Mouse (Mus musculus): Measurements from ENCODE around the gene Slc22a23.

The Slc22a23 gene

DNA sequence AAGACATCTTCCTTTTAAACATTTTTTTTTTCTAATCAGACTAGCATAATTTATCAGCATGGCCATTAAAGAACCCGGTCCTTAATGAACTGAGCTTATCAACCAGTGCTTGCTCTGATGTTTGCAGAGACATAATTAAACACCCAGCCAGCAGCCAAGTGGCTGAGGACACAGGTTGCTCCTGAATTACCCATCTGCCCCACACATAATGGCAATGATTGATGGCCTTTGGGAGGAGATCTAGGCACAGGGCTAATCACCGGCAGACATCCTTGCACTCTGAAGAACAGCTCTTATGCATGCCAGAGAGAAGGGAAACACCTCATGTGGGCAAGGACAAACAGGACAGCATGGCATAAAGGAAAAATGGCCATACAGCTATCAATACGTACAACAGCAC, 102.8 kb downstream of the Slc22a23 start:
- DNase-seq (ENCODE audit: inconsistent age in 2 of 2, low spot score in 1 of 2): no peak

DNA sequence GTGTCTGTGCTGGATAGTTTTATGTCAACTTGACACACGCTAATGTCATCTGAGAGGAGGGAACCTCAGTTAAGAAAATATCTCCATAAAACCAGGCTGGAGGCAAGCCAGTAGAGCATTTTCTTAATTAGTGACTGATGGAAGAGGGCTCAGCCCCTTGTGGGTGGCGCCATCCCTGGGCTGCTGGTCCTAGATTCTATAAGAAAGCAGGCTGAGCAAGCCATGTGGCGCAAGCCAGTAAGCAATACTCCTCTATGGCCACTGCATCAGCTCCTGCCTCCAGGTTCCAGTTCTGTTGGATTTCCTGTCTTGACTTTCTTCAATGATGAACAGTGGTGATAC, 104.9 kb downstream of the Slc22a23 start:
- no peak for DNase-seq (ENCODE audit: inconsistent age in 2 of 2, low spot score in 1 of 2)

DNA sequence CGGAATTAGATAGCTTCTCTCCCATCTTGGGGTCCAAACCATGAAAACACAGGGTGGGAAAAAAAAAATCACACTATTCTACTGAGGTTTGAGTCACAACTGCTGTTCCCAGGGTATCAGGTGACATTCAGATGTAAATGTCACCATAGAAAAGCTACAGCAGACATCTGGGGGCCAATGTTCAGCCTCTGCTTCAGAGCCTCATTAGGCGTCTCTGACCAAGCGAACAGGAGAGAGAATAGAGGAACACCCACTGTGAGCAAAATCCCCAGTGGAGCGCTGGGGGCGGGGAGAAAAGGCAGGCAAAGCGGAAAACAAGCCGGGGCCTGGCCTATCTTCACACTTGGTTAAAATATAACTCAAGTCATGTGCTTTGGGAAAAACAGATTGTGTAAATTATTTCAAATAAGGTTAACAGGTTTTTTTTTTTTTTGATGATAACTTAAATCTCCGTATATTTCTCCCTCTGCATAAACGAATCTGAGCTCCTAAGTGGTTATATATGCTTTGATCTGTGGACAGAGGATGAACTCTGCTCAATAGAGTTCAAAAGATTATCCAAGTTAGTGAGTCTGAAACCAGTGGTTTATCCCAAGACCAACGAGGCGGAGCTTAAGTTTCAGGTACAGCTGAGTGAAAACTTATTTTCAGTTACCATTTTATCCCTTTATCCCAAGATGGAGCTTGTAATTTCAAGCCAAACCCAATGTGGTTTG, 105.5 kb downstream of the Slc22a23 start:
- no peak for DNase-seq (ENCODE audit: inconsistent age in 2 of 2, low spot score in 1 of 2)

DNA sequence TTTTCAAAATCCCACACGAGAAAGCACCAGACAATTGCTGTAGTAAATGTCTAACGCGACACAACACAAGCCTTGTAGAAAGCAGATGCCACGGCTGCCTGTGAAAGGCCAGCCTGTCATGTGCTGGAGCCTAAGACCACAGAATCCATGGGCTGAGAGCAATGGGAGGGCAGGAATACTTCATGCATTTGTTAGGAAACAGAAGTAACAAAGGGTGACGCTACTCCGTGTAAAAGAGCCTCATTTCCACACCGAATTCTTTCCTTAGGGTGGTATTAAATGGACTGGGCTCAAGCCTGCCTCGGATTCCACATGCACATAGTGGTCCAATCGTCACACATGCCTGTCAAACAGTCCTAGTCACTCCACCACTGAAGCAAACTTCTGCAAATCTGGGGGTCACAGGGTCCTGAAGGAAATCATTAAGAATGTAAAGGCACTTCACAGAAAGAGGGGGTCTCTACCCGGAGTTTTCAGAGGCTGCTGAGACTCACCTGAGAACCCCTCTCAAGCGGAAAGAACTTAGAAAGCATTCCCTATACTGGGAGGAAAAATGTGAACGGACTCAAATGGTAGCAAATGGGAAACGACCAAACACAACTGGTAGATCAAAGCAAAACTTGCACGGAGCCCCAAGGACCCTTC, 106.2 kb downstream of the Slc22a23 start:
- no peak for DNase-seq (ENCODE audit: inconsistent age in 2 of 2, low spot score in 1 of 2)

DNA sequence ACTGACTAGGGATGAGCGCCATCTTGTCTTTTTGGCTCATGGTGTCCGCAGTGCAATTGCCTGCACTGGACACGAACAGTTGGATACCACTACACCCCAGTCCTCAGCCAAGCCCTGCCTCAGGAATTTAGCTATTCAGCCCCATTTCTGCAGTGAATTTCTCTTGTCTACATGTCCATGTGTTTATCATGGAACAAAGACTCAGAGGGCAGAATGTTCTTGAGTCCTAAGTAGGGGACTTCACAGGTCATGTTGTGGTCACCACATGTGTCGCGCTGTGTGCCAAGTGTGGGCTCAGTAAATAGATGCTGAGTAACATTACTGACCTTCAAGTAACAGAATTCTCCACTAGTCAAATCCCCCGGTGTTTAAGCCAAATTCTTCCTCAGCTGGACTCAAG, 109.9 kb downstream of the Slc22a23 start:
- no peak for DNase-seq (ENCODE audit: inconsistent age in 2 of 2, low spot score in 1 of 2)

DNA sequence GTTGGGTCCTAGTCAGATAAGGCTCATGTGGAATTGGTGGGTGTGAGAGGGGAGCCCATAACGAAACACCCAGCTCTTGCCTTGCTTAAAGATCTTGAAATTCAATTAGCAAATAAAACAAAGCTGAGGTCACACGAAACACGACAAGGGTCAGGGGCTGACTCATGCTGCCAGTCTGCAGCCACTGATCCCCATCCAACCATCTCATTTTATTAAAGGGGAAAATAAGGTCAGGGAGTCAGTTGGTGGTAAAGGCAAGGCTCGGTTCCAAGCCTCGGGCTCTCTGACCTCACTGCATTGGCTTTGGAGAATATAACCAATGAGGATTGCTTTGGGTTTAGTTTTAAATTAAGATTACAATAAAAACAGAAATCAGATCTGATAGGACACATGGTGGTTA, 110.5 kb downstream of the Slc22a23 start:
- DNase-seq (ENCODE audit: inconsistent age in 2 of 2, low spot score in 1 of 2): no peak

DNA sequence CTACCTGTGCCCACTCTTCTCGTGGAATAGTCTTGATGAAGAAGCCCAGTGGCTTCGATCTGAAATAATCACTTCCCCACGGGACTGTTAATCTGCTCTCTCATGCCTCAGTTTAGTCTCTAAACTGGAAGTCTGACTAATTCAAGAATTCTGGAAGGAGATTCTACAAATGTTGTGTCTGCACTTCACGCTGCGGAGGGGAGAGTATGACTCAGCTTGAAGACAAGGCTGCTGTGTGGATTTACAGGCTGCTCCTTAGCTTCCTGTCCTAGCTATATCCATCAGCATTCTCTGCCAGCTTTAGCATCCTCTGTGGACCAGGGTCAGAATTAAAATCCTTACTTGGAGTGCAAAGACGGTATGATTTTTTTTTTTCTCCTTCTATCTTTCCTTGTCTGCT, 112.0 kb downstream of the Slc22a23 start:
- no peak for DNase-seq (ENCODE audit: inconsistent age in 2 of 2, low spot score in 1 of 2)

DNA sequence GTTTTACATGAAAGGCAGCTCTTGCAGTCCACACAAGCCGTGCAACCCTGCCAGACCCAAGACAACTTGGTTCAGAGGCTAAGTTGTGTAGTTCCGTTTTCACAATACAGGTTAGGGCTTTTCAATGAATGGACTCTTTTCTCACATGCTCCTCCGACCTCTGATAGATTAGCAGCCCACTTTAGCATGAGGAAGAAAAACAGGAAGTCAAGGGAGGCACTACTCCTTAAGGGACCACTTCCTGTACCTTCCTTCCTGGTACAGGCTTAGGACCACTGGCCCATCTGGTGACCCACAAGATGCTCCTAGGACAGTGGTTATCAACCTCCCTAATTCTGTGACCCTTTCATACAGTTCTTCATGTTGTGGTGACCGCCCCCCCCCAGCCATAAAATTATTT, 116.1 kb downstream of the Slc22a23 start:
- DNase-seq (ENCODE audit: inconsistent age in 2 of 2, low spot score in 1 of 2): no peak

DNA sequence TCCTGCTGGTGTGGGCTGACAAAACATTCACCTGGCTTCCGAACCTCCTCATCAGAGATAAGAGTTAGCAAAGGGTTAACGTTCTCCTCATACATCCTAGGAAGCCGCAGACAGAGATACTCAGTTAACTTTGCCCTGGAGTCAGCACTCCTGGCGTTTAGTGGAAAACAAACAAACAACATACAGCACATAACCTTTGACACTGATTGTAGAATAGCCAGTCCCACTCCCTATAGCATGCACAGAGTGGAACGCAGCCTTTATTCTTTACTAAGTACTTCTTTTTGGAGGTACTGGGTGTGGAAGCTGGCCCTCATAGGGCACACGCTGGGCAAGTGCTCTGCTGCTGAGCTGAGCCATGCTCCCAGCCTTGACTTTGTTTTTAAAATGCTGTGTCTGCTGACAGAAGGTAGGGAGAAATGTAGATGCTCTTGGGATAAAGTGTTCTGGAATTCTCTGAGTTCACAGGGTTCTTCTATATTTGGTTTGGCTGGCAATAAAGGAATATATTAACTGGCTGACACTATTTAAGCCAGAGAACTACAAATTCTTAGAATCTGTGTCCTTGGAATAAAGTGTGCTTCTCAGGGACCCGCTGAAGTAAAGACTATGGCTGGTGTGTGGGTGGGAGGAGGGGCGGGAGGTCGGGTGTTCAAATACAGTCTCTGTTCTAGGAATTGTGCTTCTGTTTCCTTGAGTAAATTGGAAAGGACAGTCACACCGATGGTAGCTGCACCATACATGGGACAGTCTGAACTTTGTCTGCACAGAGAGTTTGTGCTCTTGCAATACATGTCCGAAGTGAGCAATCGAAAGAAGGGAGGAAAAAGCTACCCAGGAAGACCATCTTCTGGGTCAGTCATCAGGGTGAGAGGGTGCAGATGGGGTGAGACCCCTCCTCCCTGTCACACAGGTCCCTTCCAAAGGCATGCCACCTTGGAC, 117.0 kb downstream of the Slc22a23 start:
- DNase-seq (ENCODE audit: inconsistent age in 2 of 2, low spot score in 1 of 2): no peak

DNA sequence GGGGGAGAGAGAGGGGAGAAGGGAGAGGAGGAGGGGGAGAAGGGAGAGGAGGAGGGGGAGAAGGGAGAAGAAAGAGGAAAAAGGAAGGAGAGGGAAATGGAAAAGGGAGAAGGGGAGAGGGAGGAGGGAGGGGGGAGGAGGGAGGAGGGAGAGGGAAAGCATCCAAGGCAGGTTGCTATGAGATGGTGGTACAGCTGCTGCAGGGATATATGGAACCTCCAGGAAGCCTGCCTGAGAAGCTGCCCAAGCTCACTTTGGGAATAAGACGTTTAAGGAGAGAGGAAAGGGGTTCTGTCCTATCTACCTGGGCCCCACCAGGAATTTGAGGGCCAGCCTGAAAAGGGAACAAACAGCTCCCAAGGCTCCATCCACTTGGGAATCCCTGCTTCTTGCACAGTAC, 118.0 kb downstream of the Slc22a23 start:
- DNase-seq (ENCODE audit: inconsistent age in 2 of 2, low spot score in 1 of 2): no peak

DNA sequence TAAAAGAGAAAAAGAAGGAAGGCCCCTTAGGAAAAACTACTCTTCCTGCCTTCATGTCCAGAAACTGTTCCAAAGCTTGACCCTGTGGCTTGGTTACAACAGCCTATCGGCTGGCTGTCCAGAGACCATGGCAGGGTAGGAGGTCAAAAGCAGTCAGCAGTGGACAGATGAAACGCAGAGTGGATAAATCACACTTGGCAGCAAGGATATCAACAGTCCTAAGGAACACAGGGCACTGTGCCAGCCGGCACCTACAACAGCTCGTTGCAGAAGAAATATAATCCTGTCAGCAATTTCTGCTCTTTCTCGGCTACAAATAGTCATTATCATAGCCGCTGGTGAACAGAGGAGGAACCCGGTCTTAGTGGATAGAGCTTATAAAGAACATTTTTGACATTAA, 122.0 kb downstream of the Slc22a23 start:
- peak; percentile 52 to 83 for DNase-seq (ENCODE audit: inconsistent age in 2 of 2, low spot score in 1 of 2)

DNA sequence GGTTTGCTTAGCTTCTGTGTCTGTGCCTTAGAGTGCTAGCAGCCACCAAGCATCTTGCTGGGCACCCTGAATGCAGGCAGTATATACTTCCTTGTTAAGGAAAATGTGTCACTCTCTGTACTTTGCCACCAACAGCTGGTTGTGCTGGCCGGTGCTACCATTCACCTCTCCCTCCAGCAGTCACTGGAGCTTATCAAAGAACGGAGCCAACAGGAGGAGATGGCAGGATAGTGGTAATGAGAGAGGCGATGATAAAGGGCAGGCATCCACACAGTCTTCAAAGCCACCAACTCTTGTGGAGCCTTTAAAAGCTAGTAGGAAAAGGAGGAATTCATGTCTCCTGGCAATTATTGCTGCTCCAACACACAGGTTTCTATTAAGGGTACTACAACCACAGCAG, 125.3 kb downstream of the Slc22a23 start:
- DNase-seq (ENCODE audit: inconsistent age in 2 of 2, low spot score in 1 of 2): no peak

DNA sequence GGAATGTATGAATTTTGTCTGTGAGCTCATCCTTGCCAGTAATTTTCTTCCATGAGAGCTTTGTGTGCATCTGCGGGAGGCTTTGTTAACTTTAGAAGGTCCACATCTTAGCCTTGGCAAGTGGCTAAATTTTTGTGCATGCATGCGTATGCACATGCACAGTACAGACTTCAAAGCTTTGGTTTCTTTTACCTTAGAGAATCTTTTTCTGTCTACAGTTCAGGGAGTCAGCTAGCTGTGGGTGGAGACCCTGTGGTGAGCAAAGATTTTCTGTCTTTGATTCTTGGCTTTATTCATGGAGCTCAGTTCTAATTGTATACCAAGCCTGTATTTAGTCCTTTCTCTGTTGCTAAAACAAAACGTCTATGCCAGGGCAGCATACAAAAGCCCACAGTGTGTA, 126.2 kb downstream of the Slc22a23 start:
- no peak for DNase-seq (ENCODE audit: inconsistent age in 2 of 2, low spot score in 1 of 2)

DNA sequence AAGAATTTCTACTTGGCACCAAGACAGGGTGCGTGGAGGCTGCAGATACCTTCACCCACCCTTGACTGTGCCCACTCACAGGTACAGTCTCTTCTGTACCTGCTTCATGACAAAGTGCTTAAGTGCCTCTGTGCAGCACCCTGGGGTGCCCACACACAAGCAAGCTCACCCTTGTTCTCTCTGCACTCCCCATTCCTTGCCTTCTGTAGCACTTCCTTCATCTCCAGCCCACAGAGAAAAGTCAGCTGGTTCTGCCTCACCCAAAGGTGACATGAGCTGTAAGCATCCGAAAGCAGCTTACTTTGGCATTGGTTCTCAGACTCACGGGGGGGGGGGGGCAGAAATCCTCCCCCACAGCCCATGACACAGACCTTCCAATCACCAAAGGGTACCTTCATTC, 130.1 kb downstream of the Slc22a23 start:
- DNase-seq (ENCODE audit: inconsistent age in 2 of 2, low spot score in 1 of 2): no peak

DNA sequence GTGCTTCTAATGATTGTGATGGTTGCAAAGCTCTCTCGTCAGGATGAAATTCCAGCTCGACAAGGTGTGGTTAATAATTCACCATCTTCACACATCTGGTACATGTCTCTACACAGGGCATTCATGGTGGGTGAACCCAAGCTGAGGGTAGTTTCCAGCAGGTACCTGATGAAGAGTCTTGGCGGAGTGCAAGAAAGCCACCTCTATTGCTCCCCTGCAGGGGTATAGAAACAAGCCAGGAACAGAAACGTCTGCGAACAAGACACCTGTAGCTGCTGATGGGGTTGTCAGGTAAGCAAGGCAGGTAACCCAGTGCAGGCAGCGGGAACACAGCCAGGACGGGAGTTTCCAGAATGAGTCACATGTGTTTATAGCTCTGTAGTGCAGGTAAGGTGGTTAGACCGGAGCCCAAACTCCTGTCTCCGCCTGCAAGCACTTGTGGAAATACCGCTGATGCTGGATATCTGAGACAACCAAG, 132.2 kb downstream of the Slc22a23 start:
- no peak for DNase-seq (ENCODE audit: inconsistent age in 2 of 2, low spot score in 1 of 2)

DNA sequence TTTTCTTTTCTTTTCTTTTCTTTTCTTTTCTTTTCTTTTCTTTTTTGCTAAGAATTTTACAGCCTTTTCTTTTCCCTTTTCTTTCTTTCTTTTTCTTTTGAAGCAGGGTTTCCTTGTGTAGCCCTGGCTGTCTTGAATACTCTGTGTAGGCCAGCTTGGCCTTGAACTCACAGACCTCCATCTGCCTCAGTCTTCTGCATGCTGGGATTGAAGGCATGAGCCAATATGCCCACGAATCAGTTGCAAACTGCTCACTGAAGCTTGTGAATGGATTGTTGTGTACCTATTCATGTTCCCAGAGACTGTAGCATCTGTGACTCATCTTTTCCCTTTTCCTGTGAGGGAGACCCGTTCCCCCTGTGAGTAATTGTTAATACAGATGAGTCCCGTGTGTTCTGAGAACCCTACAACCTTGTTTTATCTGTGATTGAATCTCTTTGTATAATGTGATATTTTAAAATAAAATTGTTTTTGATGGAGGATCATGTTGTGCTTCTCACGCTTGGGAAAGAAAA, 133.7 kb downstream of the Slc22a23 start:
- no peak for DNase-seq (ENCODE audit: inconsistent age in 2 of 2, low spot score in 1 of 2)

DNA sequence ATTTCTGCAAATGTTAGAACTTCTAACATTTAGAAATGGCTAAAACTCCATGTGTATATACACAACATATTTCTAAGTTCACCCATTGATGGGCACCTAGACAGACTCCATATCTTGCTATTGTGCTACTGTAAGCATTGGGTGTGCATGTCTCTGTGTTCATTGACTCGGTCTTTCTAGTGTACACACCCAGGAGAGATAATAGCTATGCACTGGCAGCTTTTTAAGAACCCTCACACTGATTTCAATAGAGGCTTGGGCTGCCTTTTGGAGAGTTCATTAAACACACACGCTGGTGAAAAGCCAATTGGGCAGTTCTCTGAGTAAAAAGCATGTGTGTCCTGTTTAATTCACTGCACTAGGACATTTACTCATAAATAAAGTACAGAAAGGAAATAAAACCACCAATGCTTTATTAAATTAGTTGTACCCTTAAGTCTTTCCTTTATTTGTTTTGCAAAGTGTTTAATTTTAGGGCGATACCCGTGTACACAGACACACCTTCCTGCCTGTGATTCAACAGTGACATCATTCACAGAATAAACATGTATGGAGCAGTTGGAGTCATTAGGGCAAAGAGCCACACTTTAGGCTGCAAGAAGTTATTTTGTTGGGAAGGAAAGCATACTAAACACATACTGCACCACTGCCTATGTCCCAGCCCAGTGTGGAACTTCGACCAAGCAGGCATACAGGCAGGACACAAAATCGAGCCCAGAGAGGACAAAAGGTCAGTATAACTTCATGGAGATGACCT, 137.1 kb downstream of the Slc22a23 start:
- no peak for DNase-seq (ENCODE audit: inconsistent age in 2 of 2, low spot score in 1 of 2)

DNA sequence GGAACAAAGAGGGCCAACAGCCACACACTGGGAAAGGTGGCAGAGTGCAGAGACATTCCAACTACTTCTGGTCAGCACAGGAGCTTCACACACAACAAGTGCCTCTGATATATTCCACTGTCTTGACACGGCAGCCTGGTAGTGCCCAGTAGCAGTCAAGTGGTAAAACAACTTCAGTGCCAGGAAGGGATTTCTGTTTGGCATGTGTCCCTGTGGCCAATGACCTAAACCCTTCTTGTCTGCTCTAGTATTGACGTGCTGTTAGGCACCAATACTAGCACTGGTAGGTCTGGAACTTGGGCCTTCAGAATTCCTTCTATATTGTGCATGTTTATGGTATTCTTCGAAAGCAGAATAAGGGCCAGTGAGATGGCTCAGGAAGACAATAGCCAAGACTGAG, 139.8 kb downstream of the Slc22a23 start:
- DNase-seq (ENCODE audit: inconsistent age in 2 of 2, low spot score in 1 of 2): no peak

DNA sequence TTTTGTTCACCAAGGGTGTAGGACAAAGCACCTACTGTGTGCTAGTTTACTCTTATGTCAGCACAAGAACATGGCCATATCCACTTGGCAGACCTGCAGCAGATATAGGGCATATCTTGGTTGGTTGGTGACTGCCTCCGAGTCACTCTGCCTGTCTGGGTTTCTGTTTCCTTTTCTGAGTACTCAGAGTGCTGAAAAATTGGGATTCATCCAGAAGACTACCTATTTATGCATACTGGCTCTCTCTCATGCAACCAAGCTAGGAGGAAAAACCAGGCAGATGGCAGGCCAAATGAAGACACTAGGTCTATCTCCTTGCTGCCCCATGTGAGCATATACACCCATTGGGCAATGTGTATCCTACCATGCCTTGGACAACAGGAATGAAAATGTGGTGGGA, 149.3 kb downstream of the Slc22a23 start:
- no peak for DNase-seq (ENCODE audit: inconsistent age in 2 of 2, low spot score in 1 of 2)

DNA sequence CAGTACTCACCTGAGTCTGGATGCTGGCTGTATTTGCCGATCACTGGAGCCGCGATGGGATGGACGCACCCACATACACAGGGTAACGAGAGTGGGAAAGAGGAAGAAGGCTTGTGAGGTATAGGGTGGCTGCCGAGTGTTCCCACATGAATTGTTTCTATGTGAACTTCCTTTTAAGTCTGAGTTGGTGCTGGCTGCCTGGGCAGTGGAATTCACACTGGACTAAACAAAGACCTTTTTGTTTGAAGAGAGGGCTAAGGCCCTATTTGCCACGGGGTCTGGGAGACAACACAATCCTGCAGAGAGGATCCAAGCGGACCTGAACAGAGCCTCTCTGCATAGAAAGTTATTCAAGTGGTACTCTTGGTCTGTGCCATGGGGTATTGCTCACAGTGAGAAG, 151.6 kb downstream of the Slc22a23 start:
- no peak for DNase-seq (ENCODE audit: inconsistent age in 2 of 2, low spot score in 1 of 2)

All from adrenal gland, adult (tissue).